Mouse (Mus musculus) MEL (cell line): ENCODE data around the gene Cpm.

Source experiments
- BHLHE40 ChIP-seq: IDR thresholded peaks from 2 replicates; pipeline ENCODE4 v1.6.1; 2012; ENCODE audit warnings: low read depth, mild to moderate bottlenecking, inconsistent platforms, low read length, improper control_type of control experiment, borderline replicate concordance
- CHD1 ChIP-seq: IDR thresholded peaks from 2 replicates; pipeline ENCODE4 v1.6.1; 2012; ENCODE audit warnings: low read depth, mild to moderate bottlenecking, inconsistent platforms, low read length, improper control_type of control experiment
- CTCF ChIP-seq, 3 experiments: IDR thresholded peaks in 2 of 3; conservative IDR thresholded peaks in 1 of 3; 2 replicates each; pipeline ENCODE4 v1.5.1; 2011 to 2012; ENCODE audit warnings: low read length in 3 of 3, low read depth in 2 of 3, mild to moderate bottlenecking in 2 of 3, improper control_type of control experiment in 1 of 3, inconsistent platforms in 1 of 3, mixed read lengths in 1 of 3, moderate library complexity in 1 of 3; ENCODE audit not compliant: control insufficient read depth in 1 of 3, insufficient read depth in 1 of 3, poor library complexity in 1 of 3, severe bottlenecking in 1 of 3
- E2F4 ChIP-seq: IDR thresholded peaks from 2 replicates; pipeline ENCODE4 v1.6.1; 2011; ENCODE audit warnings: low read depth, low read length, improper control_type of control experiment, borderline replicate concordance
- EP300 ChIP-seq, 2 experiments: IDR thresholded peaks; 2 replicates each; pipeline ENCODE4 v1.6.1; 2011; ENCODE audit warnings: improper control_type of control experiment in 2 of 2, low read length in 2 of 2, low read depth in 1 of 2, mild to moderate bottlenecking in 1 of 2
- MAX ChIP-seq: IDR thresholded peaks from 2 replicates; pipeline ENCODE4 v1.6.1; 2011; ENCODE audit warnings: low read length, improper control_type of control experiment
- MYB ChIP-seq: IDR thresholded peaks from 2 replicates; pipeline ENCODE4 v1.6.1; 2011; ENCODE audit warnings: mild to moderate bottlenecking, low read depth, low read length, improper control_type of control experiment
- POLR2A ChIP-seq, 2 experiments: IDR thresholded peaks; 2 replicates each; pipeline ENCODE4 v1.6.1; 2011 to 2012; ENCODE audit warnings: low read length in 2 of 2, mild to moderate bottlenecking in 2 of 2, control low read depth in 1 of 2, improper control_type of control experiment in 1 of 2, low read depth in 1 of 2, moderate library complexity in 1 of 2; ENCODE audit not compliant: control insufficient read depth in 1 of 2, insufficient read depth in 1 of 2, poor library complexity in 1 of 2
- SMC3 ChIP-seq: IDR thresholded peaks from 2 replicates; pipeline ENCODE4 v1.6.1; 2011; ENCODE audit warnings: low read depth, low read length, improper control_type of control experiment
- USF1 ChIP-seq: IDR thresholded peaks from 2 replicates; pipeline ENCODE4 v1.6.1; 2014; ENCODE audit warnings: low read depth, mild to moderate bottlenecking, inconsistent platforms, low read length, improper control_type of control experiment, moderate library complexity
- USF2 ChIP-seq, 2 experiments: IDR thresholded peaks; 2 replicates each; pipeline ENCODE4 v1.6.1; 2011 to 2012; ENCODE audit warnings: improper control_type of control experiment in 2 of 2, low read length in 2 of 2, borderline replicate concordance in 1 of 2, inconsistent platforms in 1 of 2, low read depth in 1 of 2, mild to moderate bottlenecking in 1 of 2; ENCODE audit not compliant: insufficient read depth in 1 of 2

- no peak for TF ChIP-seq CHD1
- no peak for TF ChIP-seq SMC3
- no peak for TF ChIP-seq EP300 (IDR thresholded peaks at IDR 0.05; ENCODE audit: low read depth in 1 of 2, low read length in 2 of 2)
- no peak for TF ChIP-seq MAX
- no peak for TF ChIP-seq MYB
- no peak for TF ChIP-seq POLR2A (IDR thresholded peaks at IDR 0.05; ENCODE audit: control insufficient read depth in 1 of 2, insufficient read depth in 1 of 2, low read depth in 1 of 2, low read length in 2 of 2, poor library complexity in 1 of 2)
- TF ChIP-seq CTCF (IDR thresholded peaks at IDR 0.05 in 2 of 3, conservative IDR thresholded peaks at IDR 0.05 in 1 of 3; ENCODE audit: control insufficient read depth in 1 of 3, insufficient read depth in 1 of 3, low read depth in 2 of 3, low read length in 3 of 3, poor library complexity in 1 of 3, severe bottlenecking in 1 of 3) = no peak
- no peak for TF ChIP-seq USF2 (IDR thresholded peaks at IDR 0.05; ENCODE audit: borderline replicate concordance in 1 of 2, insufficient read depth in 1 of 2, low read depth in 1 of 2, low read length in 2 of 2)
- no peak for TF ChIP-seq USF1
- no peak for TF ChIP-seq E2F4
- TF ChIP-seq BHLHE40 = no peak
These were observed 18.7 kb downstream of the Cpm start for GRCm38 (mm10) chr10:117647964-117648472.
